Mouse (Mus musculus): Measurements from ENCODE around the gene Tlx3. TPM values are rescaled to one million over a fixed set of nuclear protein-coding genes. Genes with fewer than 3 reads are reported as not detected.

Gene Tlx3
- polyA plus RNA-seq, 1 experiment = not detected

DNA sequence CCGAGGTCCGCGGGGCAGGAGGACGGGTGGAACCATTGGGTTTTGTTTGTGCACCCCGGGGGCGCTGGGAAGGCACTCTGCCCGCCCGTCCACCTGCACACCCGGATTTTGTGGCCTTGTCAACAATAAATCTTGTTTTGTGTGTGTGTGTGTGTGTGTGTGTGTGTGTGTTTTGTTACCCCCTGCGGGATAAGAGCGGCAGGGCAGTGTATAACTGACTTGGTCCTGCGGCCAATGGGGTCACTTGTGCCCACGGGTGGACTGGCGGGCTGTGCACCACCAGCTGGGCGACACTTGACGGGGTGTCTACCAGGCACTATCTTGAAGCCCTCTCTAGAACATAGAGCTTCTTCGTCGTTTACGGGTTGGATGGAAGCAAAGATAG, 1.8 kb downstream of the Tlx3 start:
- no peak for DNase-seq
- Histone ChIP-seq H3K4me3 (ENCODE audit: insufficient read depth, low read depth, low read length) (no peak overlapping the region), H3K27me3 (replicated peaks; ENCODE audit: control insufficient read depth, insufficient read depth, low read length) (peaks cover 30% of the 10 kb centered on the region), H3K4me1 (ENCODE audit: control insufficient read depth, insufficient read depth, low read length) (no peaks in the 10 kb centered on the region), H3K36me3 (ENCODE audit: control insufficient read depth, insufficient read depth, low read length) (no peaks in the 10 kb centered on the region), H3K27ac (ENCODE audit: insufficient read depth, low read depth, low read length) (no peak overlapping the region)
- WGBS = 3% methylated on average over 19 of the region's 19 CpGs
- no peak for TF ChIP-seq POLR2A (IDR thresholded peaks at IDR 0.05; ENCODE audit: low read depth, low read length)
- TF ChIP-seq CTCF (conservative IDR thresholded peaks at IDR 0.05; ENCODE audit: insufficient read depth, insufficient read length, low read depth, low read length) = no peak

DNA sequence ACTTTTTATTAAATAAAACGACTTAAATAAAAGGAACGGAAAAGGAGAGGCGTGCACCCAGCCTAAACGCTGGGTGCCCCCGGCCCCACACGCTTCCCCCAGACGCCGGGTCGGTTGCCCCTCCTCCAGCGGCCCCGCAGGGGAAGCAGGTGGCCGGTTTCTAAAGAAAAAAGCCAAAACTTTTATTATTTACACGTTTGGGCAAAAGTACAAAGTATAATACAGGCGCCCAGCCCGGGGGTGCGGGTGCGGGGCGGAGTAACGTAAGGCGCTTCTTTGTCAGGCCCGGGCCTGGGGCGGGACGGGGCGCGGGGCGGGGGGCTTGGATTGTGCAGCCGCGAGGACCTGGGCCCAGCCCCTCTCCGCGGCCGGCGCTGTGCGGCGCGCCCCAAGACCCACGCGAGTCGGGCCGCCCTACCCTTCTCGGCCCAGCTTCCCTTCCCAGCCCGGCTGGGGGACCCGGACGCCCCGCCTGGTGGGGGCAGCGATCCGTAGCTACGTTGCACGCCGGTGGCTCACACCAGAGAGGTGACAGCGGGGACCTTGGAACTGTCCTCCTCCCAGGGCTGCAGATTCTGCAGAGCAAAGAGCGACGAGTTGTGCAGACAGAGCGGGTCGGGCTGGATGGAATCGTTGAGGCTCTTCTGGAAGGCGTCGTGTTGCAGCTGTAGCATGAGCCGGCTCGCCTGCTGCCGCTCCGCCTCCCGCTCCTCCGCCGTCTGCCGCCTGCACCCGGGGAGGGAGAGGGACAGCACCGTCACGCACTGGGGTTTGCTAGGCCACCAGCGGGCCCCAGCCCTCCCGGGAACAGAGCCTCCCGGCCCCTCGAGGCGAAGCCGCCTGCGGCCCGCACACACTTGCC, 2.4 kb downstream of the Tlx3 start:
- no peaks in the 10 kb centered on the region for H3K4me1 ChIP-seq (ENCODE audit: control insufficient read depth, insufficient read depth, low read length)
- no peak overlapping the region for H3K4me3 ChIP-seq (ENCODE audit: insufficient read depth, low read depth, low read length)
- 1% methylated on average over 76 of the region's 76 CpGs for WGBS
- H3K27ac ChIP-seq (ENCODE audit: insufficient read depth, low read depth, low read length) = no peak overlapping the region
- TF ChIP-seq POLR2A (IDR thresholded peaks at IDR 0.05; ENCODE audit: low read depth, low read length) = no peak
- TF ChIP-seq CTCF (conservative IDR thresholded peaks at IDR 0.05; ENCODE audit: insufficient read depth, insufficient read length, low read depth, low read length) = no peak
- DNase-seq = peak; percentile 19
- no peaks in the 10 kb centered on the region for H3K36me3 ChIP-seq (ENCODE audit: control insufficient read depth, insufficient read depth, low read length)
- peaks cover 30% of the 10 kb centered on the region for H3K27me3 ChIP-seq (replicated peaks; ENCODE audit: control insufficient read depth, insufficient read depth, low read length)

GRCm38 (mm10) chr11:33199906-33200763, 3.3 kb downstream of the Tlx3 start:
- Histone ChIP-seq H3K27ac (ENCODE audit: insufficient read depth, low read depth, low read length) (no peak overlapping the region), H3K36me3 (ENCODE audit: control insufficient read depth, insufficient read depth, low read length) (no peaks in the 10 kb centered on the region)
- no peak for TF ChIP-seq CTCF (conservative IDR thresholded peaks at IDR 0.05; ENCODE audit: insufficient read depth, insufficient read length, low read depth, low read length)
- TF ChIP-seq POLR2A (IDR thresholded peaks at IDR 0.05; ENCODE audit: low read depth, low read length) = no peak

DNA sequence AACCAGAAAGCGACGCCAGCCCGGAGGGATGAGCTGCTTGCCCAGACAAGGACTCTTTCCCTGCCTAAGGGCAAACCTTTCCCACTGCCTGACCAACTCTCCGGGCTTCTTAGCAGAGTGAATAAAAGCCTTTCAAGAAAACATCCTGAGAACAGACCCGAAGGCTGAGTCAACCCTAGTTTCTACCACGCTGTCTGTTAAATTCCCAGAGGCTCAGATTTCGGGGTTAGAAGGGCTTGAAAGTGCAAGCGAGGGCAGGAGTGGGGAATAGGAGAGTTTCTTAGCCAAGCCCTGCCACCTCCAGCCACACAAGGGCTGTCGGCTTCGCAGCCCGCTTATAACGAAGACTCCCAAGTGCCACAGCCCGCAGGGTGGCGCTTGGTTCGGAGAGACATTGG, 4.3 kb downstream of the Tlx3 start:
- no peaks in the 10 kb centered on the region for H3K4me1 ChIP-seq (ENCODE audit: control insufficient read depth, insufficient read depth, low read length)

More at GRCm38 (mm10) chr11:33199906-33200763, 3.3 kb downstream of the Tlx3 start:
- WGBS = 3% methylated on average over 45 of the region's 45 CpGs
- DNase-seq = peak; percentile 22
- no peaks in the 10 kb centered on the region for H3K4me1 ChIP-seq (ENCODE audit: control insufficient read depth, insufficient read depth, low read length)
- no peak overlapping the region for H3K4me3 ChIP-seq (ENCODE audit: insufficient read depth, low read depth, low read length)
- peaks cover 28% of the 10 kb centered on the region for H3K27me3 ChIP-seq (replicated peaks; ENCODE audit: control insufficient read depth, insufficient read depth, low read length)

DNA sequence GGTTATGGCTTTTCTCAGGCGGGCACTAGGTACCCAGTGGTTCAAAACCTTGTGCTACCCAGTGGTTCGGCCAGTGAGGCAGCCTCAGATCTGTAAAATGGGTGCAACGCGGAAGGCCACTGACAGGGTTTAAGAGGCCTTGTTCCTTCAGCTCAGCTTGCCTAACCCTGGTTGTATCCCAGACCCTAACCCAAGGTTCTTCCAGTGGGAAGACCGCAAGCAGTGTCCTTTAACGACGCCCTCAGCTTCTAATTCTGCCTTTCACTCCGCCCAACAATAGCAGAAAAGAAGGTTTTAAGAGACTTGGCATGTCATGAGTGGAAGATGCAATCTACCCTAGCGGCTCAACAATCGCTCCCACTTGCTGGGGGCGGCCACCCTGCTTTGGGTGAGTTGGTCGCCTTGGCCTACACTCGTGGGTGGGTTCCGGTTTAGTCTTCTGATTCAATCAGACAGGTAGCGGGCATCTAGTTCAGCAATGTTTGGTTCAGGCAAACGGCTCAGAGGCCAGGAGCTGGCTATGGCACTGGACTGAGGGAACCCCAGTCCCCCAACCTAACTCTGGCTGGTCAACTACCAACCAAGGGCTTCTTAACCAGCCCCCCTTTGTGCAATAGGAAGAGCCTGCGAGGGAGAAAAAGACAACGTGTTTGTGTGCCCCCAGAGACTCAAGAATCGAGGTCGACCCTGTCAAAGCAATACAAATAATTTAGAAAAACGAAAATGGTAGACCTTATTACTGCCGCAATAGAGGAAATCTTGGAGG, 4.9 kb downstream of the Tlx3 start:
- no peaks in the 10 kb centered on the region for H3K4me1 ChIP-seq (ENCODE audit: control insufficient read depth, insufficient read depth, low read length)
- H3K27ac ChIP-seq (ENCODE audit: insufficient read depth, low read depth, low read length) = no peak overlapping the region
- H3K36me3 ChIP-seq (ENCODE audit: control insufficient read depth, insufficient read depth, low read length) = no peaks in the 10 kb centered on the region
- WGBS = 25% methylated on average over 22 of the region's 22 CpGs
- no peak for TF ChIP-seq CTCF (conservative IDR thresholded peaks at IDR 0.05; ENCODE audit: insufficient read depth, insufficient read length, low read depth, low read length)
- TF ChIP-seq POLR2A (IDR thresholded peaks at IDR 0.05; ENCODE audit: low read depth, low read length) = no peak
- no peak overlapping the region for H3K4me3 ChIP-seq (ENCODE audit: insufficient read depth, low read depth, low read length)
- H3K27me3 ChIP-seq (replicated peaks; ENCODE audit: control insufficient read depth, insufficient read depth, low read length) = peaks cover 24% of the 10 kb centered on the region
- DNase-seq = no peak

More for the DNA sequence above, 4.3 kb downstream of the Tlx3 start:
- Histone ChIP-seq H3K36me3 (ENCODE audit: control insufficient read depth, insufficient read depth, low read length) (no peaks in the 10 kb centered on the region), H3K27ac (ENCODE audit: insufficient read depth, low read depth, low read length) (no peak overlapping the region), H3K27me3 (replicated peaks; ENCODE audit: control insufficient read depth, insufficient read depth, low read length) (peaks cover 26% of the 10 kb centered on the region), H3K4me3 (ENCODE audit: insufficient read depth, low read depth, low read length) (no peak overlapping the region)
- 8% methylated on average over 15 of the region's 15 CpGs for WGBS
- DNase-seq = no peak
- no peak for TF ChIP-seq POLR2A (IDR thresholded peaks at IDR 0.05; ENCODE audit: low read depth, low read length)
- TF ChIP-seq CTCF (conservative IDR thresholded peaks at IDR 0.05; ENCODE audit: insufficient read depth, insufficient read length, low read depth, low read length) = no peak

DNA sequence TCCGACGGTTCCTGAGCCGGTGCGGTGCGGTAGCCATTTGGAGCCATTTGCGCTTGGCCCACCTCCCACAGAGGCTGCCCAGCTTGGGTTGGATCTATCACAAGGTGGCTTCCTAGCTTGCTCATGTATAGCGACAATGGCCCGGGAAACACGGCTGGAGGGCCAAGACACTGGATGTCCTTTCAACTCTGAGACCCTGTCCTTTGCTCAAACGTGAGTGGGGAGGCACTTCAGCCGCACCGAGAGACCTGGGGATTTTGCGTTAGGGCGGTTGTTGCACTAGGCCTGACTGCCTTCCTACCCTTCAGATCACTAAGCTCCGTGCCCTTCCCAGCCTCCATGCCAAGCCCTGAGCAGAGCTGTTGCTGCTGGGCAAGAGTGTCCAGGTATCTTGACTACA, 5.7 kb downstream of the Tlx3 start:
- Histone ChIP-seq H3K36me3 (ENCODE audit: control insufficient read depth, insufficient read depth, low read length) (no peaks in the 10 kb centered on the region), H3K27ac (ENCODE audit: insufficient read depth, low read depth, low read length) (no peak overlapping the region), H3K4me3 (ENCODE audit: insufficient read depth, low read depth, low read length) (no peak overlapping the region), H3K27me3 (replicated peaks; ENCODE audit: control insufficient read depth, insufficient read depth, low read length) (peaks cover 18% of the 10 kb centered on the region), H3K4me1 (ENCODE audit: control insufficient read depth, insufficient read depth, low read length) (no peaks in the 10 kb centered on the region)
- TF ChIP-seq POLR2A (IDR thresholded peaks at IDR 0.05; ENCODE audit: low read depth, low read length) = no peak
- TF ChIP-seq CTCF (conservative IDR thresholded peaks at IDR 0.05; ENCODE audit: insufficient read depth, insufficient read length, low read depth, low read length) = no peak
- no peak for DNase-seq
- WGBS = 14% methylated on average over 15 of the region's 15 CpGs

All from kidney, adult 2 months (tissue).